ENCODE assay signal across 8 mouse cellular contexts in genomic region chr15:8445951-8446419, GRCm38 (mm10). TPM values are rescaled to one million over a fixed set of nuclear protein-coding genes. Genes with fewer than 3 reads are reported as not detected.
A peak's percentile ranks its signal among the peaks of the same experiment; 100 is the strongest.
DNase-seq lines count a peak whose midpoint lies in the region; ATAC-seq lines count a peak whose summit lies in the region.

No protein-coding gene starts in this region.

- ATAC-seq in CD4-positive, CD25-positive, alpha-beta regulatory T cell, adult 4 months = peak; percentile 22

- peak; percentile 59 for DNase-seq in ZHBTc4 (ENCODE audit: low read depth, low spot score)
- peak; percentile 51 for DNase-seq in embryo, embryonic 10 days (ENCODE audit: low spot score)
- DNase-seq in heart, adult 9 months (ENCODE audit: low spot score in 2 of 2) = peak; percentile 17 to 20
- peak; percentile 15 to 23 for DNase-seq in kidney, adult 8-10 months
- peak; percentile 23 for DNase-seq in lung, postnatal 14 days
- peak; percentile 35 for DNase-seq in spleen, adult 12 weeks (ENCODE audit: low spot score)
- no peak for DNase-seq in left cerebral cortex, adult 8-10 months (ENCODE audit: low spot score in 2 of 2)

RNA-seq across cellular contexts. Expression of gene Nipbl, which starts 1.7 kb away (rescaled TPM):
- polyA plus RNA-seq in CD4-positive, CD25-positive, alpha-beta regulatory T cell, adult 4 months (2017; shearing (Covaris generic)) = 10 to 100 TPM; 49.6 to 51.7 TPM
- 10 to 100 TPM; 27.9 to 30.5 (median 28.1) TPM for total RNA-seq in left cerebral cortex, adult 8-10 months (2022)

Comparison
In these comparisons a context has a peak if more than half of its experiments do, and no peak if none do; other contexts are left out.
1. DNase-seq: peak in ZHBTc4 (single experiment), embryo, embryonic 10 days (single experiment), heart, adult 9 months (2 of 2), kidney, adult 8-10 months (2 of 2), lung, postnatal 14 days (single experiment) and spleen, adult 12 weeks (single experiment); none in left cerebral cortex, adult 8-10 months (0 of 2).